Mouse (Mus musculus) cerebellum, postnatal 4 days (tissue): ENCODE measurements at regions not wholly inside any gene's neighbourhood (a gene's known extent, or its start where the extent isn't known, plus 50 kb on each side); places are given as distances from the start of the nearest gene placed in this dataset.
"Not testable (repeated sequence)": the region's sequence is repeated elsewhere in the genome, so short reads cannot be mapped to it uniquely, and the experiment has no call there.

ENCODE experiments used
- DNase-seq, 2 experiments: peaks; one replicate each; pipeline ENCODE4 v3.0.0; 2022; ENCODE audit warnings: low spot score in 2 of 2, mixed read lengths in 1 of 2

DNA sequence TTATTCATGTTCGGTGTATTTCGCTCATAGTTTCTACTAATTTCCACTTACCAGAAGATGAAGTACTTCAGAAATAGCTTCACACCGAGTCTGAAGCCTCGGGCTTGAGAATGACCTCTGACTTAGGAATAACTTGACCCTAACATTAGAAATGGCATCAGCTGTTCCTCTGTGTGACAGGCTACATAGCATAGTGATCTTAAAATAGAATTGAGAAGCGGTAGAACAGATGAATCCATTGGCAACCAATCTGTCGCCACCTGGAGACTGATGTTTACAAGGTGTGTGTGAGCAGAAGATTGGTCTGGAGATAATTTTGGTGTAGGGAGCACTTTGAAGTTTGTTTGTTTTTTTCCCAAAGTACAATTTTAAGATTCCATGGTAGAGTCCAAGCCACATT is 60.9 kb upstream of the Ahi1 start:
- DNase-seq, result no peak

DNA sequence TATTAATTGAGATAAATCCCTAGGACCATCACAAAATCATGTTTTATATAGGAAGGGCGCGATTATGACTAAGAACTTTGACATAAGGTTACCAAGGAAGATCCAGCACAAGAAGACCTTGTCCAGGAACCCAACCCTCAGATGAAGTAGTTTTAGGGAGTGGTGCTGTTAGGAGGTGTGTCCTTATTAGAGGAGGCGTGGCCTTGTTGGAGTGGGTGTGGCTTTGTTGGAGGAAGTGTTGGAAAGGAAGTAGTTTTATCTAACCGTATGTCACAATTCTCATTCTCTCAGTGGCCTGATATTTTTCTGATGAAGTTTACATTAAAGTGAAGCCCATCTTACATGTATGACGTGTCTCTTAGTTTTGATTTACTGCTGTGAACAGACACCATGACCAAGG is 68.7 kb upstream of the Ahi1 start:
- no peak for DNase-seq

DNA sequence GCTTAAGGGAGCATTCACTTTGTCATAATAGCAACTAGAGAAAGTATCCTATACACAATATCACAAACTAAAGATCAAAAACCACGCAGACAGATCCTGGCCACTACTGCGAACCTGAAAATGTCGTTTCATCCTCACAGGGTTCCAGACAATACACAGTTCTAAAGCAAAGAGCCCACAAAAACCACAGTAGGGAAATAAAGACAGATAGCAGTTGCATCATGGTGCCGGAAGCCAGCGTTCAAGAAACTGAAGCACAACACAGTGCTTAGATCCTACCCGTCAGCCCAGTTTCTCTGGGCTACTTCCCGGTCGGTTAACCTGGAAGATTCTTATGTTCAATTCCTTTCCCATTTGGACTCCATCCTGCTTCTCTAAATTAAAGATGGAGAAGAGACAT is 69.7 kb upstream of the Ahi1 start:
- DNase-seq, result no peak

DNA sequence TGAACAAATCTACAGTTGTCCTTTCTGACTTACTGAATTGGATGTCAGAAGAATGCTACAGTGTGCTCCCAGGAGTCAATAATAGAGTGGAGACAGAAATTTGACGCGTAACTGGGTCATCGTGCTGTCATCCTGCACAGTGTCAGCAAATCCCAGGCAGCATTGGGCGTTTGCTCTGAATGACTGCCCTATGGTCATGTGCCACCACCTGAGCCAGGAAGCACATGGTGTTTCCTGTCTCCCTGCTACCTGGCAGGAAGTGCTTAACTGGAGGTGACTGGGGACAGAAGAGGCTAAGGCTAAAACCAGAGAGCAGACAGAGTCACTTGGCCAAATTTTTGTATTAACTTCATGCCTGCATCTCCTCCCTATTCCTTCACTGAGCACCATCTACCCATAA is 72.1 kb upstream of the Ahi1 start:
- DNase-seq, result no peak

DNA sequence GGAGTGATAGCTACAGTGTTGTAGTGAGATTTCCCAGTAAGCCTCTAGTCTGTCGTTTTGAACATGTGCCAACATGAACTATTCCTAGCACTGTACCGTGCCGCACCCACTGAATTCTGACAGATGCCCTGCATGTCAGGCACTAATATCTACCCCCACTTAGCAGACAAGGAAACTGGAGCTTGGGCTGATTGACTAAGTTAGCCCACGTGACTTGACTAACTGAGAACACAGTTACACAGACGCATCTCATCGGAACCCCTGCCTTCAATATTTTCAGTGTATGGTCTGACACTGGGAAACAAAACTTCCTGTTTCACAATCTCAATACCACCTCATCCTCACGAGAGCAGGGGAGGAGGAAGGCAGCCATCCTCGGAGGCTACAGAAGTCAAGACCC is 72.9 kb upstream of the Ahi1 start:
- no peak for DNase-seq

DNA sequence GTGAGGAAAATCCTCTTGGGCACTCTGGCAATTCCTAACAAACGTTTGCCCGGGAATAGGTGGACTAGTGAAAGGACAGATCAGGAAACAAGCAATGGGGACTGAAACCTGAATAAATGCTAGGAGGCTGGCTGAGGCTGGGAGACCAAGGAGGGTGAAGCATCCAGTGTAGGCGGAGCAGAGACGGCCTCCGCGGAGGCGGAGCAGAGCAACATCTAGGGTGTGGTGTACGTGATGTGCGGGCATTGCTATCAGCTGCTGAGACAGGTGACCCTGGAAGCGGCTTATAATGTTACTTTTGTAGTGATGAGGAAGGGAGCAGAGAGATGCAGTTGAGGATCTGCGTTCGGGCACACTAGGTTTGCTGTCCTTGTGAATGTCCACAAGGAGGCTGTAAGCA is 85.3 kb upstream of the Ahi1 start:
- no peak for DNase-seq

DNA sequence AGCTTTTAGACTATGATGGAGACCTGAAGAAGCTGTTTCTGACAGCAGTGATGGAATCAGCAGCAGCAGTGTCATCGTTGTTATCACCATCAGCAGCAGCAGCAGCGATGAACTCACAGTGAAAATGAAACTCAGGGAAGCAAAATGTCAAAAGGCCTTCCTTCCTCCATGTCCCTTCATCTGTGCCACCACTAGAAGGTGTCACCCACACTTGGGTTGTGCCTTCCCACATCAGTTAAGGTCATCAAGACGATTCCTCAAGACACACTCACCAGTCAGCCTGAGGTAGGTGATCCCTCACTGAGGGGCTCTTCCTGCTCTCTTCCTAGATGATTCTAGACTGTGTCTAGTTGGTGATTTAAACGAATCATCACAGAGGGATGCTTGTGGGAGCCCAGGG is 87.3 kb upstream of the Ahi1 start:
- DNase-seq, result no peak

DNA sequence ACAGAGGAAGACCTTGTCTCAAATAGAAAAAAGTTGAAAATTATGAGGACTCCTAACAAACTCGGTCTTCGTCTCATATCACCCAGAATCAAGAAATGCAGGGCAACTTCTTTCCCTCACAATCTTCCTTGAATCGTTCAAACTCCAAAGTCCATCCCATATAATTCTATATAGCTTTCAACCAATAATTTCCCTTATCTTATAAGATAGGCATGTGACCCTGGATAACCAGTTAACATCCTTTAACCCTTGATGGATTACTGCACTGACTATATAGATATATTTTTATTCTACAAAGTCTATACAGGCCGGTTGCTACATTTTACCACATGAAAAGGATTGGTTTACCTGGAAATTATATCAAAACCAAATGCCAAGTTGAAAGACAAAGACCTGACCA is 94.9 kb upstream of the Ahi1 start:
- DNase-seq, result no peak

DNA sequence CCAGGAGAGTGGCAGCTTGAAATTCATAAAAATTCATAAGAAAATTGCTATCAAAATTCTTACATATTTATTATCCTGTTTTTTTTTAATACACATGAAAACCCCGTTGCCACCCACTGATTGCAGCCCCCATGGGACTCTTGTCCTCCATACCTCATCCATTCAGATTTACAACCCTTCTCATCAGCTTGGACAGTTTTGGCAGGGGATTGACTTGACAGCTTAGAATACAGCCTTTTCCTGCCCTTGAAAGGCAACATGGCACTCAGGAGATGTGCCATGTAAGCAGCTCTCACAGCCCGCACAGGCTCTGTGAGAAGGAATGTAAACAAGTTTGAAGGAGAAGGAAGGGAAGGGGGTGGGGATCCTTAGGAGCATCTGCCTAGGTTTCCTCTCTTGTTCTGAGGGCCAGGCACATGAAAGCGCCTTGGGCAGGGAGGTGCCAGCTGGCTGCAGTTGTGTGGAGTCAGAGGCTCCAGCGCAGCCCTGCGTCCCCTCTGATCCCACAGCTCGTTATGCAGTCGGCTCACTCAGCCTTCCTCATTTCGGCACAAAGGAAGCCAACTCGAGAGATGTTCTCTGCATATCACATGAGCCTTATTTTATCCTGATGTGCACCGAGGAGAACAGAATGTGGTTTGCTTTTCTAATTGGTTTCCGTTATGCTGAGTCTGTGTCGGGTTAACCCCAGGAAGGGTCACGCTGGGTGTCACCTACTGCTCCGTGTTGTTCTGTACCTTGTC is 97.6 kb upstream of the Ahi1 start:
- peak in 1 of 2 experiments; percentile 35 for DNase-seq

DNA sequence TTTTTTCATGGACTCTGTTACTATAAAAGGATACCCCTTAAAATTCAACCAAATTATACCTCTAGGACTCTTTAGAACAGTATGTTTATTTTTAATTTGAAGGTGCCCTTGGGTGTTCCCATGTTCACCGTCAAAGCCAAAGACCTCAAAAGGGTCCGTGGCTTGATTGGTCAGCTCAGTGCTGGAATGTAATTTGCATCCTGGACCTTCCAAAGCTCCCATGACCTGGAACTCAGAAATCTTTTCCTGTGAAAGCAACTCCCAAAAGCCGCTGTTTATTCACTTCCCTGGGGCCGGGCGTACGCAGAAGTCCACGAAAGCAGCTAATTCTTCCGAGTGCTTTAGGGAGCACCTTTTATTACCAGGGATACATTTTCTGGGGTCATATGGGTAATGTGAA is 105.1 kb upstream of the Ahi1 start:
- DNase-seq, result no peak

DNA sequence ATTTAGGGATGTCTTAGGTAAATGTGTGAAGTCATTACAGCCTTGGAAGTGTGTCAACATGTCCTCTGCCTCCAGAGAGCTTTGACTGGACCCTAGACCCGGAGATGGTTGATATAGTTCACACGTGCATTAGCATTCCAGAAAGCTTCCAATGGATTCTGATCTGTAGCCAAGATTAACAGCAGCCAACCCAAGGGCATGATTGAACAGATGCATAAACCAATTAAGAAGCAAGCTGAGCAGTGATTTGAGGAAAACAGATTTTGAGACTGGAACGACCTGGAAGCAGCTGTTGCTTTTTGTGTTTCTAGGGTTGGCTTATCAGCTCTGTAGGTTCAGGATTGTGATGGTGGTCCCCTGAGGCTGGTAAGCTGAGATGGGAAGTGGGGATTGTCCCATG is 109.1 kb upstream of the Ahi1 start:
- no peak for DNase-seq

DNA sequence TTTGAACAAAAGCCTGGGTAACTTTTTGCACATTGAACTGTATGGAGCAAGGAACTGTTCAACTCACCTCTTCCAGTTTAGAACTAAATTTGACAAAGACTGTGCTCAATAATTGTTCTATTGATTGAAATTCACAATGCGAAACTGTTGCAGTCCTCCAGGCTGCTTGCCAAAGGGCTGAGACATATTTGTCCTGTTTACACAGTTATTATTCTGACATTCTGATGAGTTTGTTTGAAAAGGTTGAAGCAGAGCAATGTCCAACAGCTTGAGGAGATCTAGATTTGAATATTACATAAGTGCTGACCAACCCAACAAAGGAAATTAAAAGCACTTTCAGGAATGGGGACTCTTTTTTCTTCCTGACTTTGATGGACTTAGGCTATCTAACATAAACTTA is 110.2 kb upstream of the Ahi1 start:
- DNase-seq, result no peak

DNA sequence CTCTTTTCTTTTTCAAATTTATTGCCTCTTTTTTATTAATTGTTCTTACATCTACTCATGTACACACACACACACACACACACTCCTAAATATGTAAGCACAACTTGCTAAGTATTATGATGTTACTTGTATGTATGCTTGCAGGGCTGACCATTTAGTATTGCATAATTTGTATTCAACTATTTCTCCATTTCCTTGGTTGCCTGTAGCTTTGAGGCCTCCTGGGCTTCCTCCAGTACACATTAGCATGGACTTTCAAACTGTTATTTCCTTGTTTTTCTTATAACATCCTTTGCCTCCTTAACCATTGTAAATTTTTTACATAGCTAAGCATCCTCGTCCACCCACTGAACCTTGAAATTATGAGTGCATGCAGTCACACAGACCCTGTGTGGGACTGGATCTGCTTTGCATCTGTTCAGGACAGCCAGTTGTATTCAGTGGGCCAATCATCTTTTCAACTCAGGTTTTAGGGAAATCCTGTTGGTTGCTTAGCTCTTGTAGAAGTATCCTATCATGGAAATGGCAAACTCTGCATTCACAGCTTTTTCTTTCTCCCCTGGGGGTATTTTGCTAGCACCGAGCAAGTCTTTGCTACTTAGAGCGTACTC is 110.8 kb upstream of the Ahi1 start:
- no peak for DNase-seq

DNA sequence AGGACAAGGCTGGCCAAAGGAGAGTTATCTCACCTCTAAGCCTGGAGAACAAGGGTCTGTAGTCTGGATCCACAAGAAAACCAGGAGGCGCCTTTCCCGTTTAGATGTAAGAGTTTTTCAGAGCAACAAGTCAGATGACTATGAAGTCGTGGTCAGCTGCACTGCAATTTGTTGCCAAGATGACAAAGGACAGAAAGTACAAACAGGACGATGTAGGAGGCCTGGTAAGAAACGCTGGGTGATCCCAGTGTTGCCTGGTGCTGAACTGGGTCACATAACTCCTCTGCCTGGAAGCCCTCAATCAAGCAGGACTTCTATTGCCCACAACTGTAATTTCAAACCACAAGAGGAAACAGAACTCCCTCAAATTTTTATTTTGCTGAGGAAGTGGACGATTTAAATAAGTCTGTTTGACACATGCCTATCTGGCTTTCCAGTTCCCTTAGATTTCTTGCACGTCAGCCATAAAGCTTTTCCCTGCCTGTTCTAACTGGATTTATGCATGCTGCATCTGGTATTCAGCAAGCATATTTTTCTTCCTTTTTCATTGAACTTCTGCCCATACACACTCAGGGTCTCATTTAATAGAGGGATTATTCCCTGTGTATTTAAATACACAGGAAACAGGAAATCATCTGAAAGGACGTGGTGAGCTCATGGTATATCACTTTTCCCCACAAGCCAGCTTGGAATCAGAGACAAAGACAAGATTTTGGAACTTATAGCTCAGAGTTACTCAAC is 113.5 kb upstream of the Ahi1 start:
- DNase-seq, result no peak

DNA sequence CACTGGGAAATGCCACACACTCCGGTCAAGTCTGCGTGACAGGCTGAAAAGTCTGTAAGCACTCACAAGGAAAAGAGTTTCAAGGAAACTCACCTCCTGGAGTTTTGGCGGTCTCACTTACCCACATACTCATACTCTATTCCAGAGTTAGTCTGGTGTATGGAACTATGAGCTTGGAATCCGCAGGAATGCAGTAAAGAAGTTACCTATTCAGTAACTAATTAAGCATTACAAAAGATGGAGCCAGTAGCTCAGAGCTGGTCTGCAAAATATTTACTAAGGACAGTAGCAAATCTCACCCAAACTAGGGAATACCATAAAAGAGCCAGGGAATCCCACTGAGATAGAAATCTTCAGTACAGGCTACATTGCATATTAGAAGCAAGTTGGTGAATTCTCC is 111.9 kb upstream of the Pde7b start:
- DNase-seq, result not testable (repeated sequence)

DNA sequence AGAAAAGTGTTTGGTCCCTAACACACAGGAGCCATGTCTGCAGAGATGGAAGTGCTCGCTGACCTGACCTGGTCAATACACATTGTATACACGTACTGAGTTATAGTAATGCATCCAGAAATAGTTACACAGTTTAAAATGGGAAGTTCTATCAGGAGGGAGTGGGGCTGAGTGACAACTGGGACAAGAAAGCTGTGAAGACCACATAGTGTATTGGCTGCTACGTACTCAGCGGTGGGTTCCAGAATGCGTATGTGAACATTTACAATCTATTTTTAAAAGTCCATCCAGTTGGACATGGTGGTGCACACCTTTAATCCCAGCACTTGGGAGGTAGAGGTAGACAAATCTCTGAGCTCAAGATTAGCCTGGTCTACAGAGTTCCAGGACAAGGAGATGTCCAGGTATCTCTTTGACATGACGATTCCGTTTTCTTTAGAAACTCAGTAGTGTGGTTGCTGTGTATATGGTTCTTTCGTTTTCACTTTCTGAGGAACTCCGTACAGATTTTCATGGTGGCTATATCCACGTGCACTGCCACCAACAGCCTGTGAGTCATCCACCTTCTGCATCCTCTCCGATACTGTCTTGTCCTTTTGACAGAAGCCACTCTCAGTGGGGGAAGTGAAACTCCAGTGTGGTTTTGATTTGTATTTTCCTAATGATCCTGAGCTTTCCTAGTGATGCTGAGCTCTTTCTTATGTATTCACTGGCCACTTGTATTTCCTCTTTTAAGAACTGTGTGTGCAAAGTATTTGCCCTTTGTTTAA is 110.1 kb upstream of the Pde7b start:
- no peak for DNase-seq

DNA sequence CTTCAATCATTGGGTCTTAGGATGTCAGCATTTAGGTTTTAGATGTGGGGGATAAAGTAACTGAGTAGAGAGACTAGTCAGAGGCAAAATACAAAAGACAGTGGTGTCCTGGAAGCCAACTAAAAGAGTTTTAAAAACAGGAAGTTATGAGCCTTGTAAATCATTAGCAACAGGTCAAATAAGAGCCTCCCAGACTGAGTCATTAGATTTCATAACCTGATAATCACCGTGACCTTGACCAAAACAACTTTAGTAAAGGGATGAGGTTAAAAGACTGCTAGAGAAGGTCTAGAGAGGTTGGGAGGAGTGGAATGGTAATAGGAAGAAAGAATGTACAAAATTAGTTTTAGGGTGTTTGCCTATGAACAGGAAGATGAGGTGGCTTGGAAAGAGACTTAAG is 103.4 kb upstream of the Pde7b start:
- DNase-seq, result no peak

DNA sequence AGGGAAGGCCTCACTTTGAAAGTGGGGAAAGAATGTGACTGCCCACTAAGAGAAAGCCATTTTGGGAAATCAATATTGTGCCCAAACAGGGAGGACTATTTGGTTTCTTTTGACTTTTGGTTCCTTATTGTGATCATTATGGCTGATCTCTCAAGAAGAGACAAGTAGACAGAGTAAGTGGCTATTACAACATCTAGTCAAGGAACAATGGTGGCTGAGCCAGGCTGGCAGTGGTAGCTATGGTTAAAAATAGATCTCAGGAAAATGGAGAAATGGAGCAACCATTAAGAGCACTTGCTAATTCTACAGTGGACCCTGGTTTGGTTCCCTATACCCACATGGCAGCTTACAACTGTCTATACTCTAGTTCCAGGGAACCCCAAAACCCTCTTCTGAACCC is 102.6 kb upstream of the Pde7b start:
- DNase-seq, result no peak

DNA sequence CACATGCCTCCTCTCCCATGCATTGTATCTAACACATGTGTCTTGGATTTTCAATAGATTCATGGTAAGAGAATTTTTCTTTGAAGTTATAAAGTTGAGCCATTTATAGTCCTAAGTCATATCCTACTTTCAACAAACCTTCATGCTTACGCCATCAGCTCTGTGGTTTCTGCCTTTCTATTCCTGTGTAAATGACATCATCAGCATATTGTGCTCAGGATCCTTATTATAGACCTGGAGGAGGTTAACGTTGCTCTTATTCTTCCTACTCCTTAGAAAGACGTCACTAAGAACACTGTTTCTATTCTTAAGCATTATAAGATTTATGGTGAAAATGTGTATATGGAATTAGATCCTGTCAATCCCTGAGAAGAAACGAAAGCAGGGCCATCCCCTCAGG is 93.7 kb upstream of the Pde7b start:
- DNase-seq, result no peak

DNA sequence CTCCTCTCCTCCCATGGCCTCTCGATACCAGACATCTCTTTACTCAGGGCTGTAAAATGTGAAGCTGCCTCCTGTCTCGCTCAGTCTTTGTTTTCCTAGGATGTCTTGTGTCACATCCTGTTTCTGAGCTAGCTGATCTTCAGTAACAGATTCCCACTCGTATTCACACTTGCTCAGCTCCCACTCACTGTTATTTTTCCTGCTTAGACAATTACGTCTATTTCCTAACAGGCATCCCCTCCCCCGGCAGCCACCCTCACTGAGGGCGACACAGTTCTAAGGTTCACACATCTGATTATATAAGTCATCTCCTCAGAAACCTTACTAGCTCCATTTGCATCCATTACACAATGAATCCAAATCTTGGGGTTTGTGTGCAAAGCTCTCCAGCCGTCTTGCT is 74.9 kb upstream of the Pde7b start:
- no peak for DNase-seq

DNA sequence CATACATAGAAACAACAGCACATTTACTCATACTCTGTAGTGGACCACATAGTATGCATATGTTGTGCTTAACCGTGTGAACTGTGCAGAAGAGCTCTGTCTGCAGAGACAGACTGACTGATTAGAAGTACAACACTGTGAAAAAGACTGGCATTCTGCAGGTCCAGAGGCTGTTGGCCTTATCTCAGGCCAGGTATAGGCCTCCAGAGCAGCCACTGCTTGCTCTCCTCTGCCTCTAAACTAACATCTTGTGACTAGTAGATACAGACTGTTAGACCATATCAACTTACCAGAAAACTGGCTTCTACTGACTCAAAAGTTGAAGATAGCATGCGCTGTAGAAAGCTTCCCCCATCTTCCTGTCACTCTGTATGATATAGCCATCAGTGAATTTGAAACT is 73.5 kb upstream of the Pde7b start:
- DNase-seq, result no peak

DNA sequence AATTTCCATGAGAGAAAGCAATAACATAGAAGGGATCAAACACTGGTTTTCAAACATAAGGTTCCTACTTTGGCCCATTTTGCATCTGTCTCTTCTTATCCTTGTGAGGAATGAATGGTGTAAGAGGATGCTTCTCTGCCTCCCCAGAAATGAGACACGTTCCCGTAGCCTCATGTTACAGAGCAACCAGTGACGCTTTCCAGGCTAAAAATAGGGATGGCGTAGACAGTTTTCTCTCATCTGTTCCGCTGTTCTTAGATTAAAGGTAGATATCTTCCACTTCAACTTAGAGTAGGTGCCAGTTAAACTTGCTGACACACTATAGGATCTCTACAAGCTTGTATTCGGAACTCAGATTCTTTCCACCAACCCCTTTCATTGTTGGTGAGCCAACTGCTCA is 69.1 kb upstream of the Pde7b start:
- no peak for DNase-seq

DNA sequence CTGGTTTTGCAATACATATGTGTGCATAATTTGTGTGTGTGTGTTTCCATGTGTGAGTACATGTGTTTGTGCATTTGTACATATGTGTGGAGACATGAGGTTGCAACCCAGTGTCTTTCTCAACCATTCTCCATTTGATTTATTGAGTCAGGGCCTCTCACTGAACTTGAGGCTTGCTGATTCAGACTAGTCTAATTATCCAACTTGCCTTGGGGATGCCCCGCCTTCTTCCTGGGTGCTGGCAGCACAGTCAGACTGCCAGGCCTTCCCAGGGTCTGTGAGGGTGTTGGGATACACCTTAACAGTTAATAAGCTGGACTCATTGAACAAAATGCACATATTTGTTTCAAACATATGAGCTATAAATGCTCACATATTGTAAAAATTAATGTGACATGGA is 56.1 kb upstream of the Pde7b start:
- DNase-seq, result no peak
